Mouse (Mus musculus): ENCODE results near the gene Usb1. TPM values are rescaled to one million over a fixed set of nuclear protein-coding genes. Genes with fewer than 3 reads are reported as not detected.
A peak's percentile ranks its signal among the peaks of the same experiment; 100 is the strongest.

Usb1 gene
- total RNA-seq, 2 experiments from 2014 or later: 18.5 to 20.5 TPM

GRCm38 (mm10) chr8:95335706-95336105 is 3.6 kb downstream of the Usb1 start:
- no peak for DNase-seq

DNA sequence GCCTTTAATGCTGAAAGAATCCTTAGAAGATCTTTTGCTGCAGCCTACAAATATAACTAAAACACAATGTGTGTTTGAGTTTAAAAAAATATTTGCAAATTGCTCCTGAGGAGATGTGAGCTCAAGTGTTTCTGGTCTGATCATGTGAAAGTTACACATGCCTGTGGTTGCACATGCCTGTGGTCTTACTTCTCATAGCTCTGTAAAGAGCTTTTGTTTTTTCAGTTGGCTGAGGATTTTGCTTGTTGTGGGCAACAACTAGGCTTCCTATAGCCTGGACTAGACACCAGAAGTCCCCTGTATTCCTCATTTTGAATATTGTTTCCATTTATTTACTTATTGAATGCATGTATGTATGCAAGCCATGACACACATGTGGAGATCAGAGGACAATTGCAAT is 4.3 kb downstream of the Usb1 start:
- DNase-seq: no peak

- peak; percentile 59 for DNase-seq
Observed at GRCm38 (mm10) chr8:95341721-95342120, 9.6 kb downstream of the Usb1 start.

GRCm38 (mm10) chr8:95344668-95345067 is 12.6 kb downstream of the Usb1 start:
- DNase-seq: no peak

GRCm38 (mm10) chr8:95346643-95347545 is 14.8 kb downstream of the Usb1 start:
- DNase-seq: peak; percentile 82

GRCm38 (mm10) chr8:95348356-95348755 is 16.3 kb downstream of the Usb1 start:
- no peak for DNase-seq

DNA sequence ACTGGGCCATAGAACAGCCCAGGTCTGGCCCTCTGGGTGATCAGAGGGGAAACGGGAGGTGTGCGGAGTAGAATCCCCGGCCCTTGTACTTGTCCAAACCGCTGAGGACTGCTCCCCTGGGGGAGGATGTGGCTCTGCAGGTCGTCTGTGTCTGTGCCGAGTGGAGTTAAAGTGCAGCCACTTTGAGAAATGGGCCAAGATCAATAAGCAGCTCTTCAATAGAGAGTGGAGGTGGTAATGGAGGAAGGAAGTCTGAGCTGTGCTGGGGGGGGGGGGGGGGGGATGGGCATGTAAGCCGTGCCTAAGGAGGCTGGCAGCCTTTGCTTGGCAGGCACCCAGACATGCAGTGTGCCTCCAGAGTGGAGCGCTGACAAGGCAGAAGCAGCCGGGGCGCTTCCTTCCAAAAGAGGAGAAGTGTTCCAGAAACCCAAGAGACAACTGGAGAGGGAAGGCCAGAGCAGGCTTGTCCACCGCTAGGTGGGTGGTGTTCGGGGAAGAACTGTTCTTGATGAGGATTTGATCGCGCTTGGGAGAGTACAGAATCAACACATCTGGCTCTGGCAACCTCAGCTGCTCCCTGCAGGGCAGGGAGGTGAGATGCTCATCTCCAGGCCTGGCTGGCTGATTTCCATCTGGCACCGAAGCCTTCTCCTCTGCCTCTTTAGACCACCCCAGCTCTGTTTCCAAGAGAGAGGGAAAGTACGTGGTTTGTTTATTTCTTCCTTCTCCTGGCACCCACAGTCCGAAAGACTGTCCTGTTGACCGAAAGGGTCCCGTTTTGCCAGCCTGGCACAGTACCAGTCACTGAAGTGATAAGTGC is 16.9 kb downstream of the Usb1 start:
- peak; percentile 76 for DNase-seq

DNA sequence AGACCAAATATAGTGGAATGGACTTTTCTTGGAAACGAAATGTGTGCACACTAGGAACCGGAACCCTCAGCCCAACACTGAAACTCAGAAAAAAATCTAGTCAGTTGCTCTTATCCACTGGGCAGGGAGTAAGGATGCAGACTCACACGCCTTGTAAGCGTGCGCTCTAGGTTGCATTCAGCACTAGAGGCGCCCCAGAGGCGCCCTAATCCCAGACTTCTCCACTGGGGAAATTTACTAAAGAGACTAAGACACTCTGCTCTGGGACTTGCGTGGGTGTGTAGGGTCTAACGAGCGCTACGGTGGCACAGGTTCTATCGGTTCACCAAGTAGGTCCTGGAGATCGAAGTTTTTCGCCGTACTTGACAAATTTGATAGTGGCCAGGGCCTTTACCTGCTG is 19.4 kb downstream of the Usb1 start:
- no peak for DNase-seq

GRCm38 (mm10) chr8:95352151-95352870 is 20.2 kb downstream of the Usb1 start, which contains the start of gene Mmp15:
Gene Mmp15 (plus strand): TSS chr8:95352268.
- DNase-seq: peak; percentile 87

DNA sequence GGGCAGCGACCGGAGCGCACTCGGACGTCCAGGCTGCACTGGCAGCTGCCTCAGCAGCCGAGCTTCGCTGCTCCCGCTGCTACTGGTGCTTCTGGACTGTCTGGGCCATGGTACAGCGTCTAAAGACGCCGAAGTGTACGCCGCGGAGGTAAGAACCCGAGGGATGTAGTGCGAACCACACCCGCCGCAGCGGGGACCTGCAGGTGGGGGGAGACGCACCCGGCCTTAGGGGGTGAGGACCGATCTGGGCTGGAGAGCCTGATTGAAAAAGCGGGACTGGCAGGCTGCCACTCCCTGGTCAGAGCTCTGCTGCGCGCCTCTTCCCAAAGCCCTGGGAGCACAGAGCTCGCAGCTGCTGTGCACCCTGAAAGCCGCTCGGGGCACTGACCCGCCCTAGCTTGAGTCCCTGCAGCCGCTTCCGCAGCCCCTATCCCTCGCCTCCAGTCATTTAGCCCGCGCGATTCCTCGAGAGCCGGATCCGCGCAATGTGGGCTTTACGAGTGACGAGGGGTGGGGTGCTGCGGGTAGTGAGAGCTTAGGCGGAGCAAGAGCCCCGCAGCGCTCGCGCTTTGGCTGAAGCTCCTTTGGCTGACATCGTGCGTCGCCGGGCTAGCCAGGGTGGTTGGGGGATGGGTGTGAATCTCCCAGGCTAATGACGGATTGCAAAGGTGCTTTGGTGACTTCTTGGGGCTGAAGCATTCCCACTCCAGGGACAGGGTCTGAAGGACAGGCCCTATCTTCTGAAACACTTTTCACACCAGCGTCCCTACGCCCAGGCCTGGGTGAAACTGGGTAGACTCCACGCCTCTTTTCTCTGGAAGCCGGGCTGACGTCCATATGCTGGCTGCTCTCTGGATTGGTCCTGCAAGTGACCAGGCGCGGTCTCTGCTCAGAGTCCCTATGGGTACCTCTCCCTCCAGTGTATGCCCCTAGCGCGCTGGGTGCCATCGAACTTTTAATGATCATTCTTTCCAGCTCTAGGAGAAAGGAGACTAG is 21.1 kb downstream of the Usb1 start:
- DNase-seq: peak; percentile 61

- no peak for DNase-seq
Observed at GRCm38 (mm10) chr8:95354606-95355005, 22.5 kb downstream of the Usb1 start.

DNA sequence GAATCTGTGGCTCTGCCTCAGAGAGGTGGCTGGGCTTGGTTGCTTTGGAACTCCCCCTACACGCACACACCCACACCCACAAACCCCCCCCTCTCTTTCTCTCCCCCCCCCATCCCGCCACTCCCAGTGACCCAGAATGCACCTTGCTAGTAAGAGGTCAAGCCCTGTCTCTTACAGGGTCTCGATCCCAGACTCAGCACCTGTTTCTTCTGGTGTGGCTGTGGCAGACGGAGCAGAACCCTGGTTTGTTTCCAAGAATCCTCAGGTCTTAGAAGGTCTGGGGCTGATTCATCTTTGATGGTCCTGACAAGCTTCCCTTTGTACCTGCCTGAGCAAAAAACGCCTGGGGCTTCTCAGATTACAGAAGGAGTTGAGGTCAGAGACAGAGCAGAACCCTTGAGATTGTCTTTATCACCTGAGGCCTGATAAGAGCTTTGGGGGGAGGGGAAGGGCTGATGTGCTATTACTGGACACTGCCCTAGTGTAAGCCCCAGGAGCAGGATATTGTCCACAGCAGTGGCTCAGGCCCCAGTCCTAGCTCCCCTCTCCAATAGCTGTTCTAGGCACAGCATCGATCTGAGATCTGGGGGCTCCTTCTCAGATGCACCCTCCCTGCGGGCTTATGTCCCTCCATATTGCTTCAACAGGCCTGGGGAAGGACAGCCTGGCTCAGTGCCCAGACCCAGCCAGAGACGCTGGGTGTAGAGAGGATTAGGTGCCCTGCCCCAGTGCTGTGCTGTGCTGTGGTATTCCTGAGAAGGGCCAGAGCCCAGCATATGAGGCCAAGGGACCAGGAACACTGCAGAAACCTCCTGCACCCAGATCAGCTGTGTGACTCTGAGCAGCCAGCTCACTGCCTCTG is 26.7 kb downstream of the Usb1 start:
- peak; percentile 55 for DNase-seq

- DNase-seq: peak; percentile 50
Observed at GRCm38 (mm10) chr8:95360181-95361015, 28.3 kb downstream of the Usb1 start.

DNA sequence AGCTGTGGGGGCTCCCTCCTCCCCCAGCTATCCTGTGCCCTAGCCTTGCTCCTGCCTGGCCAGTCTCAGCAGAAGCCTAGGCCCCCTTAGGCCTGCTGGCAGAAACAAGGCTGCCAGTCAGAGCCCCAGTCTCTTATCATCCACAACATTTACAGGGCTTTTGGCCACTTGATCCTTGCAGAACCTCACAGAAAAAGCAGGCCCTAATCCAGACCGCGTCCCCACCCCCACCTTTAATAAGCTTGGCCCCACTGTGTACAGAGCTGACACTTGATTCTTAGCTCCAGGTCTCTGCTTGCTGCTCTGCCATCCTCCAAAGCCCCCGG is 28.9 kb downstream of the Usb1 start:
- DNase-seq: no peak

DNA sequence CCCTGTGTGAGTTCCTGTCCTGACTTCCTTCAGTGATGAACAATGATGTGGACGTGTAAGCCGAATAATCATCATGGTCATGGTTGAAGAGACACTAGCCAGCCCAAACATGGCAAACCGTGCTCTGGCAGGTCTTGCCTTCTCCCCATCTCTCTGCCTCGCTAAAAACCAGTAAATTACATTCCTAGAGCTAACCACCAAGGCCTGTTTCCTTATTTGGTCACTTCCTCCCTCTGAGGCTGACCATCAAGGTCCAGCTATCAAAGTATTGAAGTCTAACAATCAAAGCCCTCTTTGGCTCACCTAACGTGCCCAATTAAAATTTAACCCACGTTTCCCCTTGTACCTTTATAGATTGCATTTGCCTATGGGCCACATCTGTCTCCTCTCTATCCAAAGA is 30.2 kb downstream of the Usb1 start:
- DNase-seq: no peak

- no peak for DNase-seq
Observed at GRCm38 (mm10) chr8:95363849-95364248, 31.8 kb downstream of the Usb1 start.

GRCm38 (mm10) chr8:95369581-95370326 is 37.7 kb downstream of the Usb1 start:
- no peak for DNase-seq

GRCm38 (mm10) chr8:95373389-95374002 is 41.4 kb downstream of the Usb1 start:
- DNase-seq: no peak

Measured in adrenal gland, postnatal 10 days (tissue).